Mouse (Mus musculus): ENCODE measurements around the gene Olfr91. TPM values are rescaled to one million over a fixed set of nuclear protein-coding genes. Genes with fewer than 3 reads are reported as not detected.

Gene Olfr91
- polyA plus RNA-seq, 1 experiment from 2014 or later, result not detected

Other genes with a start within 250 kb of the Olfr91 start
- 0.37 and 0.46 TPM in 2 replicates for gene Trim15, start 231.1 kb downstream of the Olfr91 start, polyA plus RNA-seq (2016; fragmentation: Nextera tagmentation; extraction: Ambion mirVana)
- 4.6 and 5.4 TPM in 2 replicates for gene Trim10, start 228.7 kb downstream of the Olfr91 start, polyA plus RNA-seq (2016; fragmentation: Nextera tagmentation; extraction: Ambion mirVana)
- gene Trim40, start 208.2 kb downstream of the Olfr91 start, polyA plus RNA-seq (2016; fragmentation: Nextera tagmentation; extraction: Ambion mirVana), result not detected in 2 replicates
- gene Trim31, start 200.2 kb downstream of the Olfr91 start, polyA plus RNA-seq (2016; fragmentation: Nextera tagmentation; extraction: Ambion mirVana), result not detected in 2 replicates
- 0.41 and 1.3 TPM in 2 replicates for gene Rnf39, start 155.4 kb downstream of the Olfr91 start, polyA plus RNA-seq (2016; fragmentation: Nextera tagmentation; extraction: Ambion mirVana)
- gene Ppp1r11, start 146.5 kb downstream of the Olfr91 start, polyA plus RNA-seq (2016; fragmentation: Nextera tagmentation; extraction: Ambion mirVana), result 147 and 155 TPM in 2 replicates
- 72.3 and 82.2 TPM in 2 replicates for gene Znrd1, start 139.7 kb downstream of the Olfr91 start, polyA plus RNA-seq (2016; fragmentation: Nextera tagmentation; extraction: Ambion mirVana)
- gene Znrd1as, start 139.7 kb downstream of the Olfr91 start, polyA plus RNA-seq (2016; fragmentation: Nextera tagmentation; extraction: Ambion mirVana), result 6.0 and 6.2 TPM in 2 replicates
- gene 2410137M14Rik, start 117.0 kb downstream of the Olfr91 start, polyA plus RNA-seq (2016; fragmentation: Nextera tagmentation; extraction: Ambion mirVana), result 0.47 TPM in 1 of 2 replicates, not detected in the other
- 1.7 and 1.9 TPM in 2 replicates for gene H2-M5, start 108.7 kb downstream of the Olfr91 start, polyA plus RNA-seq (2016; fragmentation: Nextera tagmentation; extraction: Ambion mirVana)
- gene Zfp57, start 97.1 kb downstream of the Olfr91 start, polyA plus RNA-seq (2016; fragmentation: Nextera tagmentation; extraction: Ambion mirVana), result 208 and 210 TPM in 2 replicates
- 1.0 and 1.3 TPM in 2 replicates for gene Mog, start 74.9 kb downstream of the Olfr91 start, polyA plus RNA-seq (2016; fragmentation: Nextera tagmentation; extraction: Ambion mirVana)
- 44.6 and 47.0 TPM in 2 replicates for gene Gabbr1, start 52.3 kb downstream of the Olfr91 start, polyA plus RNA-seq (2016; fragmentation: Nextera tagmentation; extraction: Ambion mirVana)
- gene Olfr90, start 9.8 kb downstream of the Olfr91 start, polyA plus RNA-seq (2016; fragmentation: Nextera tagmentation; extraction: Ambion mirVana), result 0.11 TPM in 1 of 2 replicates, not detected in the other
- gene Olfr92, start 21.8 kb upstream of the Olfr91 start, polyA plus RNA-seq (2016; fragmentation: Nextera tagmentation; extraction: Ambion mirVana), result not detected in 2 replicates
- not detected in 2 replicates for gene Olfr93, start 63.2 kb upstream of the Olfr91 start, polyA plus RNA-seq (2016; fragmentation: Nextera tagmentation; extraction: Ambion mirVana)
- not detected in 2 replicates for gene Ubd, start 95.6 kb upstream of the Olfr91 start, polyA plus RNA-seq (2016; fragmentation: Nextera tagmentation; extraction: Ambion mirVana)
- not detected in 2 replicates for gene Olfr94, start 102.7 kb upstream of the Olfr91 start, polyA plus RNA-seq (2016; fragmentation: Nextera tagmentation; extraction: Ambion mirVana)
- gene Olfr95, start 114.8 kb upstream of the Olfr91 start, polyA plus RNA-seq (2016; fragmentation: Nextera tagmentation; extraction: Ambion mirVana), result not detected in 2 replicates
- not detected in 2 replicates for gene Olfr96, start 121.9 kb upstream of the Olfr91 start, polyA plus RNA-seq (2016; fragmentation: Nextera tagmentation; extraction: Ambion mirVana)
- gene Olfr97, start 139.1 kb upstream of the Olfr91 start, polyA plus RNA-seq (2016; fragmentation: Nextera tagmentation; extraction: Ambion mirVana), result not detected in 2 replicates
- gene Olfr98, start 165.5 kb upstream of the Olfr91 start, polyA plus RNA-seq (2016; fragmentation: Nextera tagmentation; extraction: Ambion mirVana), result not detected in 2 replicates
- 0.64 and 1.1 TPM in 2 replicates for gene H2-M3, start 171.9 kb upstream of the Olfr91 start, polyA plus RNA-seq (2016; fragmentation: Nextera tagmentation; extraction: Ambion mirVana)
- not detected in 2 replicates for gene Olfr99, start 185.2 kb upstream of the Olfr91 start, polyA plus RNA-seq (2016; fragmentation: Nextera tagmentation; extraction: Ambion mirVana)
- not detected in 2 replicates for gene Olfr101, start 206.0 kb upstream of the Olfr91 start, polyA plus RNA-seq (2016; fragmentation: Nextera tagmentation; extraction: Ambion mirVana)
- gene Olfr102, start 218.8 kb upstream of the Olfr91 start, polyA plus RNA-seq (2016; fragmentation: Nextera tagmentation; extraction: Ambion mirVana), result not detected in 2 replicates
- gene Olfr103, start 241.4 kb upstream of the Olfr91 start, polyA plus RNA-seq (2016; fragmentation: Nextera tagmentation; extraction: Ambion mirVana), result not detected in 2 replicates

Data from neural tube, embryonic 12.5 days (tissue).